Mouse (Mus musculus) ES-Bruce4 (cell line): ENCODE results near the gene Gm44502. TPM values are rescaled to one million over a fixed set of nuclear protein-coding genes. Genes with fewer than 3 reads are reported as not detected.
A peak's percentile ranks its signal among the peaks of the same experiment; 100 is the strongest.

Experiments used
- H3K27ac ChIP-seq: 2 replicates; pipeline ENCODE4 v1.5.1; 2012; ENCODE audit warnings: low read length, inconsistent platforms; ENCODE audit not compliant: insufficient read depth
- H3K27me3 ChIP-seq: 2 replicates; pipeline ENCODE4 v1.6.1; 2012; ENCODE audit warnings: mild to moderate bottlenecking, low read length, inconsistent platforms; ENCODE audit not compliant: control insufficient read depth, poor library complexity, insufficient read depth, severe bottlenecking
- H3K36me3 ChIP-seq: 2 replicates; pipeline ENCODE4 v1.6.1; 2012; ENCODE audit warnings: inconsistent platforms, mild to moderate bottlenecking, low read length, moderate library complexity; ENCODE audit not compliant: control insufficient read depth, poor library complexity, insufficient read depth, severe bottlenecking
- H3K4me1 ChIP-seq: one replicate; pipeline ENCODE4 v1.8.1; 2011; ENCODE audit warnings: low read length; ENCODE audit not compliant: control insufficient read depth, insufficient read depth
- H3K4me3 ChIP-seq: 2 replicates; pipeline ENCODE4 v1.5.1; 2011; ENCODE audit warnings: low read depth, mild to moderate bottlenecking, low read length
- H3K9ac ChIP-seq: 2 replicates; pipeline ENCODE4 v1.6.1; 2012; ENCODE audit warnings: low read depth, mild to moderate bottlenecking, inconsistent platforms; ENCODE audit not compliant: poor library complexity, severe bottlenecking
- H3K9me3 ChIP-seq: replicated peaks from 2 replicates; pipeline ENCODE4 v1.6.1; 2012; ENCODE audit warnings: mild to moderate bottlenecking, low read length, inconsistent platforms; ENCODE audit not compliant: control insufficient read depth, poor library complexity, insufficient read depth, severe bottlenecking
- CTCF ChIP-seq: IDR thresholded peaks from one replicate; pipeline ENCODE4 v1.8.1; 2011; ENCODE audit warnings: low read depth, low read length
- EP300 ChIP-seq: IDR thresholded peaks from 2 replicates; pipeline ENCODE4 v1.6.1; 2011; ENCODE audit warnings: low read depth, low read length; ENCODE audit not compliant: insufficient read depth
- POLR2A ChIP-seq: IDR thresholded peaks from one replicate; pipeline ENCODE4 v1.8.1; 2011; ENCODE audit warnings: low read length; ENCODE audit not compliant: insufficient read depth
- polyA plus RNA-seq: library from polyadenylated mRNA; stranded (reverse); fragments of >200 nt; gene quantifications from 2 replicates; pipeline ENCODE4 v1.2.4, GENCODE M21; 2011; ENCODE audit warnings: low read depth; ENCODE audit not compliant: missing spikeins, insufficient read depth, insufficient read length

Gm44502 gene
- polyA plus RNA-seq, 1 experiment: not detected

- no peaks in the 10 kb centered on the region for H3K9me3 ChIP-seq
- peaks cover 2% of the 10 kb centered on the region for H3K4me1 ChIP-seq
- TF ChIP-seq CTCF (no peak), POLR2A (no peak), EP300 (no peak)
- H3K36me3 ChIP-seq: peaks cover 8% of the 10 kb centered on the region
- no peaks in the 10 kb centered on the region for H3K27me3 ChIP-seq
- peak overlapping the region; percentile 37 for H3K27ac ChIP-seq
- H3K4me3 ChIP-seq: peak overlapping the region; percentile 79
- H3K9ac ChIP-seq: peak overlapping the region; percentile 62
Observed at GRCm38 (mm10) chr15:89430341-89430740, 845 bp upstream of the Gm44502 start.

GRCm38 (mm10) chr15:89428821-89429351 lies 610 bp downstream of the Gm44502 start:
- Histone ChIP-seq H3K36me3 (peaks cover 8% of the 10 kb centered on the region), H3K9ac (peak overlapping the region; percentile 62), H3K9me3 (no peaks in the 10 kb centered on the region), H3K4me3 (peak overlapping the region; percentile 79), H3K4me1 (peaks cover 2% of the 10 kb centered on the region), H3K27ac (no peak overlapping the region), H3K27me3 (no peaks in the 10 kb centered on the region)
- TF ChIP-seq CTCF (no peak), POLR2A (no peak), EP300 (no peak)

- peak overlapping the region; percentile 79 for H3K4me3 ChIP-seq
- peak overlapping the region; percentile 62 for H3K9ac ChIP-seq
- H3K9me3 ChIP-seq: no peaks in the 10 kb centered on the region
- H3K27me3 ChIP-seq: no peaks in the 10 kb centered on the region
- peaks cover 8% of the 10 kb centered on the region for H3K36me3 ChIP-seq
- no peak overlapping the region for H3K27ac ChIP-seq
- TF ChIP-seq EP300: no peak
- TF ChIP-seq POLR2A: no peak
- no peak for TF ChIP-seq CTCF
- H3K4me1 ChIP-seq: peaks cover 2% of the 10 kb centered on the region
Observed at GRCm38 (mm10) chr15:89428136-89428790, 1.2 kb downstream of the Gm44502 start.

- no peaks in the 10 kb centered on the region for H3K9me3 ChIP-seq
- H3K9ac ChIP-seq: no peak overlapping the region
- no peaks in the 10 kb centered on the region for H3K27me3 ChIP-seq
- H3K4me1 ChIP-seq: peaks cover 2% of the 10 kb centered on the region
- H3K4me3 ChIP-seq: no peak overlapping the region
- H3K36me3 ChIP-seq: peaks cover 8% of the 10 kb centered on the region
- no peak overlapping the region for H3K27ac ChIP-seq
- TF ChIP-seq EP300 (no peak), CTCF (no peak), POLR2A (no peak)
Observed at GRCm38 (mm10) chr15:89426716-89427115, 2.8 kb downstream of the Gm44502 start.

- peak within 1 kb of the TSS; percentile 33 for H3K27ac ChIP-seq
- H3K9ac ChIP-seq: peak within 1 kb of the TSS; percentile 41
- peak within 1 kb of the TSS; percentile 32 for H3K4me3 ChIP-seq
- TF ChIP-seq EP300: 0 out of 2 replicates have a peak, but pooled peaks have one; percentile 31
- TF ChIP-seq POLR2A: no peak
- no peak for TF ChIP-seq CTCF
- H3K36me3 ChIP-seq: peaks cover 8% of the 10 kb centered on the region
- no peaks in the 10 kb centered on the region for H3K9me3 ChIP-seq
- H3K4me1 ChIP-seq: peaks cover 2% of the 10 kb centered on the region
- no peaks in the 10 kb centered on the region for H3K27me3 ChIP-seq
Observed at GRCm38 (mm10) chr15:89425711-89426121, 3.8 kb downstream of the Gm44502 start, which contains the start of gene Cpt1b. Cpt1b (minus strand) TSS chr15:89425863.

GRCm38 (mm10) chr15:89424621-89425020 lies 4.9 kb downstream of the Gm44502 start:
- no peak for TF ChIP-seq POLR2A
- no peak for TF ChIP-seq CTCF
- TF ChIP-seq EP300: no peak
- H3K36me3 ChIP-seq: peaks cover 8% of the 10 kb centered on the region

More at GRCm38 (mm10) chr15:89424621-89425020, 4.9 kb downstream of the Gm44502 start:
- Histone ChIP-seq H3K4me1 (peaks cover 2% of the 10 kb centered on the region), H3K27me3 (no peaks in the 10 kb centered on the region), H3K4me3 (no peak overlapping the region), H3K27ac (peak overlapping the region; percentile 30; the same call in 1 of the 2 replicates), H3K9ac (no peak overlapping the region), H3K9me3 (no peaks in the 10 kb centered on the region)
